Mouse (Mus musculus): ENCODE results near the gene Pkd1. TPM values are rescaled to one million over a fixed set of nuclear protein-coding genes. Genes with fewer than 3 reads are reported as not detected.

The Pkd1 gene
- polyA plus RNA-seq, 1 experiment from 2014 or later: 10.9 TPM

DNA sequence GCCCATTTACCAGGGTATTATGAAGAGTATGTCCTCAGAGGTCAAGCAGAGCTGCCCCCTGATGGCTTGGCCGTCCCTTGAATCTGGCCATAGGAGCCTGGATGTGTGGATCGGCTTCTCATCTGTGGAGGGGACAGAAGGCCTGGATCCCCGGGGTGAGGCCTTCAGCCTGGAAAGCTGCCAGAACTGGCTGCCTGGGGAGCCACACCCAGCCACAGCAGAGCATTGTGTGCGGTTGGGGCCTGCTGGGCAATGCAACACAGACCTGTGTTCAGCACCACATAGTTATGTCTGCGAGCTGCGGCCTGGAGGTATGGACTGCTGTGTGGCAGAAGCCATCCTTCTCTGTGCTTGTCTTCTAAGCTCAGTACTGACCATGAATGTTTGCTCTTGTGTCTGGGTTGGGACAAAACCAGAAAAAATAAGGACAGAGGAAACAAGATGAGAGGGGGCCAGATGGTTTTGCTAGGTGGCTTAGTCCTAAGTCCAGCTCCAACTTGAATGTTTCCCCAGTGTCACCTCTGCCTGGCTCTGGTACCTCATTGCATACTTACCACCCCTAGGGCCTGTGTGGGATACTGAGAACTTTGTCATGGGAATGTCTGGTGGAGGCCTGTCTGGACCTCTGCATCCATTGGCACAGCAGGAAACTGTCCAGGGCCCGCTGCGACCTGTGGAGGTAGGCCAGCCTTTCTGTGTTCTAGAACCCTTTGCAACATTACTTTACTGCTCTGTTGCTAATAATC, 17.6 kb downstream of the Pkd1 start:
- peak overlapping the region; percentile 69 for H3K9ac ChIP-seq
- no peak overlapping the region for H3K4me2 ChIP-seq
- peaks cover 25% of the 10 kb centered on the region for H3K4me1 ChIP-seq
- WGBS: 47% methylated on average over 8 of the region's 8 CpGs
- peak overlapping the region; percentile 36; the same call in 1 of the 2 replicates for H3K27ac ChIP-seq (replicated peaks)
- H3K27me3 ChIP-seq (replicated peaks): no peaks in the 10 kb centered on the region
- no peak overlapping the region for H3K4me3 ChIP-seq
- H3K9me3 ChIP-seq: no peaks in the 10 kb centered on the region
- H3K36me3 ChIP-seq: peaks cover 70% of the 10 kb centered on the region
- ATAC-seq (ENCODE audit: extremely low read depth, insufficient number of reproducible peaks, low FRiP score, low TSS enrichment): no peak

DNA sequence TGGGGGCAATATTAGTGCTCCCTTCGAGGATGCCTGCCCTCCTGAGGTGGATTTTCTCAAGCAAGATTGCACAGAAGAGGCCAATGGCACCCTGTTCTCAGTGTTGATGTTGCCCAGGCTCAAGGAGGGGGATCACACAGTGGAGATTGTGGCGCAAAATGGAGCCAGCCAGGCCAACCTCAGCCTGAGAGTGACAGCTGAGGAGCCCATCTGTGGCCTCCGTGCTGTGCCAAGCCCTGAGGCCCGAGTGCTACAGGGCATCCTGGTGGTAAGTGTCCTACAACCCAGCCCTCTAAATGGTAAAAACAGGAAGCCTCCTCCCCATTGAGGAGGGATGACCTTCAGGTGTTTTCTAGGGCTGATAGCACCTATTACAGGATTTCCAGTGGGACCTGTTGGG, 20.2 kb downstream of the Pkd1 start:
- H3K36me3 ChIP-seq: peaks cover 90% of the 10 kb centered on the region
- no peak overlapping the region for H3K27ac ChIP-seq (replicated peaks)
- no peak overlapping the region for H3K4me2 ChIP-seq
- H3K4me1 ChIP-seq: peaks cover 16% of the 10 kb centered on the region
- no peaks in the 10 kb centered on the region for H3K9me3 ChIP-seq
- H3K4me3 ChIP-seq: no peak overlapping the region
- no peaks in the 10 kb centered on the region for H3K27me3 ChIP-seq (replicated peaks)
- 85% methylated on average over 4 of the region's 4 CpGs for WGBS
- H3K9ac ChIP-seq: no peak overlapping the region
- no peak for ATAC-seq (ENCODE audit: extremely low read depth, insufficient number of reproducible peaks, low FRiP score, low TSS enrichment)

DNA sequence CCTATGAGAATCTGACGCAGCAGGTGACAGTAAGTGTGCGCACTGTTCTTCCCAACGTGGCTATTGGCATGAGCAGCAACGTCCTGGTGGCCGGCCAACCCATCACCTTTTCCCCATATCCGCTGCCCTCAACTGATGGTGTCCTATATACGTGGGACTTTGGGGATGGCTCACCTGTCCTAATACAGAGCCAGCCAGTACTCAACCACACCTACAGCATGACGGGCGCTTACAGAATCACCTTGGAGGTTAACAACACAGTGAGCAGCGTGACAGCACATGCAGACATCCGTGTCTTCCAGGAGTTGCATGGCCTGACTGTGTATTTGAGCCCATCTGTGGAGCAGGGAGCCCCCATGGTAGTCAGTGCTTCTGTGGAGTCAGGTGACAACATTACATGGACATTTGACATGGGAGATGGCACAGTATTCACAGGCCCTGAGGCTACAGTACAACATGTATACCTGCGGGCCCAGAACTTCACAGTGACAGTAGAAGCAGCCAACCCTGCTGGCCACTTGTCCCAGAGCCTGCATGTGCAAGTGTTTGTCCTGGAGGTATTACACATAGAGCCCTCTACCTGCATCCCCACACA, 23.1 kb downstream of the Pkd1 start:
- peaks cover 99% of the 10 kb centered on the region for H3K36me3 ChIP-seq
- no peaks in the 10 kb centered on the region for H3K9me3 ChIP-seq
- WGBS: 89% methylated on average over 12 of the region's 12 CpGs
- H3K27me3 ChIP-seq (replicated peaks): no peaks in the 10 kb centered on the region
- no peak overlapping the region for H3K4me3 ChIP-seq
- ATAC-seq (ENCODE audit: extremely low read depth, insufficient number of reproducible peaks, low FRiP score, low TSS enrichment): no peak
- H3K4me1 ChIP-seq: no peaks in the 10 kb centered on the region
- H3K9ac ChIP-seq: no peak overlapping the region
- H3K27ac ChIP-seq (replicated peaks): no peak overlapping the region
- no peak overlapping the region for H3K4me2 ChIP-seq

DNA sequence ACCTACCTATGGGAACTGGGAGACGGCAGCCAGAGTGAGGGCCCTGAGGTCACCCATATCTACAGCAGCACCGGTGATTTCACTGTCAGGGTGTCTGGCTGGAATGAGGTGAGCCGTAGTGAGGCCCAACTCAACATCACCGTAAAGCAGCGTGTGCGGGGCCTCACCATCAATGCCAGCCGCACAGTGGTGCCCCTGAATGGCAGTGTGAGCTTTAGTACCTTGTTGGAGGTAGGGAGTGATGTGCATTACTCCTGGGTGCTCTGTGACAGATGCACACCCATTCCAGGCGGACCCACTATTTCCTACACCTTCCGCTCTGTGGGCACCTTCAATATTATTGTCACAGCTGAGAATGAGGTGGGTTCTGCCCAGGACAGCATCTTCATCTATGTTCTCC, 24.2 kb downstream of the Pkd1 start:
- no peak for ATAC-seq (ENCODE audit: extremely low read depth, insufficient number of reproducible peaks, low FRiP score, low TSS enrichment)
- no peaks in the 10 kb centered on the region for H3K27me3 ChIP-seq (replicated peaks)
- no peaks in the 10 kb centered on the region for H3K9me3 ChIP-seq
- H3K27ac ChIP-seq (replicated peaks): no peak overlapping the region
- 86% methylated on average over 9 of the region's 9 CpGs for WGBS
- H3K9ac ChIP-seq: no peak overlapping the region
- H3K4me2 ChIP-seq: no peak overlapping the region
- H3K36me3 ChIP-seq: peaks cover 100% of the 10 kb centered on the region
- H3K4me3 ChIP-seq: no peak overlapping the region
- no peaks in the 10 kb centered on the region for H3K4me1 ChIP-seq

DNA sequence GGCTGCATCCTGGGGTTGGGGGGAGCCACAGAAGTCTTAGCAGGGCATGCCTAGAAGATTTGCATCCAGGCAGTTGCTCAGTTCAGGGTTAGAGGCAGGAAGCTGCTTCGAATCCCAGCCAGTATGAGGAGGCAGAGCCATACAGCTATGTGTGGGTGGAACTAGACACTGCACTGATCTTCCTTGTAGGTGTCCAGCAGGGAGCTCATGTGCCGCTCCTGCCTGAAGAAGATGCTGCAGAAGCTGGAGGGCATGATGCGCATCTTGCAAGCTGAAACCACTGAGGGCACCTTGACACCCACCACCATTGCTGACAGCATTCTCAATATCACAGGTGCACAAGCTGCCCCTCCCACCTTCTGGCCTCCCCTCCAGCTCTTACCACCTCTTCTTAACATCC, 29.9 kb downstream of the Pkd1 start:
- H3K36me3 ChIP-seq: peaks cover 99% of the 10 kb centered on the region
- H3K9me3 ChIP-seq: no peaks in the 10 kb centered on the region
- H3K4me3 ChIP-seq: no peak overlapping the region
- no peak overlapping the region for H3K27ac ChIP-seq (replicated peaks)
- 89% methylated on average over 3 of the region's 3 CpGs for WGBS
- no peaks in the 10 kb centered on the region for H3K4me1 ChIP-seq
- H3K9ac ChIP-seq: no peak overlapping the region
- H3K4me2 ChIP-seq: no peak overlapping the region
- H3K27me3 ChIP-seq (replicated peaks): no peaks in the 10 kb centered on the region
- no peak for ATAC-seq (ENCODE audit: extremely low read depth, insufficient number of reproducible peaks, low FRiP score, low TSS enrichment)

- ATAC-seq (ENCODE audit: extremely low read depth, insufficient number of reproducible peaks, low FRiP score, low TSS enrichment): no peak
- peaks cover 97% of the 10 kb centered on the region for H3K36me3 ChIP-seq
- H3K9ac ChIP-seq: no peak overlapping the region
Measured at GRCm38 (mm10) chr17:24580287-24580686, 30.7 kb downstream of the Pkd1 start.

DNA sequence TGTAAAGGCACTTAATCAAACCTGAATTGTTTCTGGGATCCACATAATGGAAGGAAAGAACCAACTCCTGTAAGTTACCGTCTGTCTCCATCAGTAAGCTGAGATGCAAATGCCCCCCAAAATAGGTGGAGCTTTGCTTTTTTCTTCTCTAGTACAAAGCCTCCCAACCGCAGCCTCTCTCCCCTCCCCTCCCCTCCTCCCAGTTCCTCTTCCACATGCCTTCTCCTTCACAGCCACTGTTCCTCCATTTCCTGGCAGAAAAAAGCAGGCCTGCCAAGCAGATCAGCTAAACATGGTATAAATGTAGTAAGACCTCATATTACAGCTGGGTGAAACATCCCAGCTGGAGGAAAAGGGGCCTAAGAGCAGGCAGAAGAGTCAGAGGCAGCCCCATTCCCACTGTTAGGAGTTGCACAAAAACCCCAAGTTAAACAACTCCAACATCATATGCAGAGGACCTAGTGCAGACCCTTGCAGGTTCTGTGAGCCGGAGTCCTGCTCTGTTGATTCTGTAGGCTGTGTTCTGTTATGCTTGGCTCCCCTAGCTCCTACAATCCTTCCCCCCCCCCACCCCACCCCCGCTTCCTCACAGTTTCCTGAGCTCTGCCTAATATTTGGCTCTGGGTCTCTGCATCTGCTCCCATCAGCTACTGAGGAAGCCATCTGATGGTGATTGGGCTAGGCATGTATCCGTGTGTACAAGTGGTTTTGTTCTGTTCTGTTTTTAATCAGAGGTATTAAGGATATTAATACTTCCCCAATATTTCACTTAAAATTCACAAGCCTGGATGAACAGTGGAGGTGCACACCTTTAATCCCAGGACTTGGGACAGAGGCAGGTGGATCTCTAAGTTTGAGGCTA, 34.2 kb downstream of the Pkd1 start:
- WGBS: 52% methylated on average over 5 of the region's 5 CpGs
- Histone ChIP-seq H3K4me2 (no peak overlapping the region), H3K9me3 (no peaks in the 10 kb centered on the region), H3K27ac (replicated peaks) (peak overlapping the region; percentile 77), H3K4me1 (no peaks in the 10 kb centered on the region), H3K36me3 (peaks cover 95% of the 10 kb centered on the region), H3K9ac (no peak overlapping the region), H3K27me3 (replicated peaks) (no peaks in the 10 kb centered on the region), H3K4me3 (no peak overlapping the region)
- ATAC-seq (ENCODE audit: extremely low read depth, insufficient number of reproducible peaks, low FRiP score, low TSS enrichment): no peak

More at GRCm38 (mm10) chr17:24580287-24580686, 30.7 kb downstream of the Pkd1 start:
- no peak overlapping the region for H3K4me3 ChIP-seq
- H3K27me3 ChIP-seq (replicated peaks): no peaks in the 10 kb centered on the region
- no peaks in the 10 kb centered on the region for H3K4me1 ChIP-seq
- no peak overlapping the region for H3K27ac ChIP-seq (replicated peaks)
- no peaks in the 10 kb centered on the region for H3K9me3 ChIP-seq
- no peak overlapping the region for H3K4me2 ChIP-seq
- 93% methylated on average over 2 of the region's 2 CpGs for WGBS

GRCm38 (mm10) chr17:24584520-24584919, 34.9 kb downstream of the Pkd1 start:
- Histone ChIP-seq H3K4me1 (no peaks in the 10 kb centered on the region), H3K36me3 (peaks cover 93% of the 10 kb centered on the region), H3K9ac (no peak overlapping the region), H3K27ac (replicated peaks) (peak overlapping the region; percentile 77), H3K27me3 (replicated peaks) (no peaks in the 10 kb centered on the region), H3K9me3 (no peaks in the 10 kb centered on the region), H3K4me2 (no peak overlapping the region), H3K4me3 (no peak overlapping the region)
- 69% methylated on average over 3 of the region's 3 CpGs for WGBS
- ATAC-seq (ENCODE audit: extremely low read depth, insufficient number of reproducible peaks, low FRiP score, low TSS enrichment): no peak

- WGBS: 82% methylated on average over 4 of the region's 4 CpGs
- Histone ChIP-seq H3K9ac (no peak overlapping the region), H3K36me3 (peaks cover 90% of the 10 kb centered on the region), H3K4me2 (no peak overlapping the region), H3K4me1 (no peaks in the 10 kb centered on the region), H3K4me3 (no peak overlapping the region), H3K27ac (replicated peaks) (no peak overlapping the region), H3K9me3 (no peaks in the 10 kb centered on the region), H3K27me3 (replicated peaks) (no peaks in the 10 kb centered on the region)
- no peak for ATAC-seq (ENCODE audit: extremely low read depth, insufficient number of reproducible peaks, low FRiP score, low TSS enrichment)
Measured at GRCm38 (mm10) chr17:24586532-24586931, 36.9 kb downstream of the Pkd1 start.

- ATAC-seq (ENCODE audit: extremely low read depth, insufficient number of reproducible peaks, low FRiP score, low TSS enrichment): no peak
- no peaks in the 10 kb centered on the region for H3K9me3 ChIP-seq
- no peaks in the 10 kb centered on the region for H3K4me1 ChIP-seq
- H3K27me3 ChIP-seq (replicated peaks): no peaks in the 10 kb centered on the region
- H3K9ac ChIP-seq: no peak overlapping the region
- H3K36me3 ChIP-seq: peaks cover 94% of the 10 kb centered on the region
- 84% methylated on average over 3 of the region's 3 CpGs for WGBS
- no peak overlapping the region for H3K4me3 ChIP-seq
- H3K4me2 ChIP-seq: no peak overlapping the region
- H3K27ac ChIP-seq (replicated peaks): no peak overlapping the region
Measured at GRCm38 (mm10) chr17:24590943-24591342, 41.3 kb downstream of the Pkd1 start.

DNA sequence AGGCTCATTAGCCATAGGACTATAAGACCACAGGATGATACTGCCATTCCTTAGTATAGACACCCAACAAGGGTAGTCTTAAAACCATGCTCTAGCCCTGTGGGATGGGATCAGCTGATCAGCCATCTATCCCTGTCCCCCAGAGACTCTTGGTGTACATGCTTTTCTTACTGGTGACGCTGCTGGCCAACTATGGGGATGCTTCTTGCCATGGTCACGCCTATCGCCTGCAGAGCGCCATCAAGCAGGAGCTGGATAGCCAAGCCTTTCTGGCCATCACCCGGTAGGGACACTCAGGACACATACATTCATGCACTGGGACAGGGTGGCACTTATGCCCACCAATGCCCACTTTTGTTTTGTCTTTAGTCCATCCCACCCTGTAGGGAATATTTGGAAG, 42.1 kb downstream of the Pkd1 start:
- Histone ChIP-seq H3K27ac (replicated peaks) (no peak overlapping the region), H3K9me3 (no peaks in the 10 kb centered on the region), H3K4me2 (no peak overlapping the region), H3K9ac (no peak overlapping the region), H3K36me3 (peaks cover 94% of the 10 kb centered on the region), H3K4me3 (no peak overlapping the region), H3K4me1 (no peaks in the 10 kb centered on the region), H3K27me3 (replicated peaks) (no peaks in the 10 kb centered on the region)
- ATAC-seq (ENCODE audit: extremely low read depth, insufficient number of reproducible peaks, low FRiP score, low TSS enrichment): no peak
- 91% methylated on average over 5 of the region's 5 CpGs for WGBS

All from heart, embryonic 13.5 days (tissue).